Mouse (Mus musculus) right cerebral cortex, postnatal 25 days (tissue): Measurements from ENCODE around the gene Timp2.
"Not testable (repeated sequence)": the region's sequence is repeated elsewhere in the genome, so short reads cannot be mapped to it uniquely, and the experiment has no call there.

Source experiments
- DNase-seq: peaks from one replicate; pipeline ENCODE4 v3.0.0; 2022

Gene Timp2

GRCm38 (mm10) chr11:118330777-118331176, 24.8 kb downstream of the Timp2 start:
- DNase-seq, result peak; percentile 53

- DNase-seq, result no peak
These were observed 25.2 kb downstream of the Timp2 start for GRCm38 (mm10) chr11:118330361-118330760.

- DNase-seq, result no peak
These were observed 26.6 kb downstream of the Timp2 start for GRCm38 (mm10) chr11:118328947-118329346.

- DNase-seq, result no peak
These were observed 27.0 kb downstream of the Timp2 start for GRCm38 (mm10) chr11:118328511-118328910.

GRCm38 (mm10) chr11:118326991-118327971, 28.3 kb downstream of the Timp2 start:
- DNase-seq, result peak; percentile 88

GRCm38 (mm10) chr11:118326491-118326890, 29.0 kb downstream of the Timp2 start:
- DNase-seq, result no peak

GRCm38 (mm10) chr11:118324541-118324940, 31.0 kb downstream of the Timp2 start:
- no peak for DNase-seq

GRCm38 (mm10) chr11:118323974-118324373, 31.6 kb downstream of the Timp2 start:
- DNase-seq, result no peak

GRCm38 (mm10) chr11:118322647-118323046, 32.9 kb downstream of the Timp2 start:
- no peak for DNase-seq

- no peak for DNase-seq
These were observed 33.6 kb downstream of the Timp2 start for GRCm38 (mm10) chr11:118321971-118322370.

- no peak for DNase-seq
These were observed 34.0 kb downstream of the Timp2 start for GRCm38 (mm10) chr11:118321500-118321899.

GRCm38 (mm10) chr11:118318678-118319077, 36.9 kb downstream of the Timp2 start:
- no peak for DNase-seq

GRCm38 (mm10) chr11:118317129-118317528, 38.4 kb downstream of the Timp2 start:
- DNase-seq, result no peak

GRCm38 (mm10) chr11:118316231-118316806, 39.2 kb downstream of the Timp2 start:
- no peak for DNase-seq

GRCm38 (mm10) chr11:118312132-118312723, 43.3 kb downstream of the Timp2 start:
- no peak for DNase-seq

GRCm38 (mm10) chr11:118307962-118308361, 47.6 kb downstream of the Timp2 start:
- not testable (repeated sequence) for DNase-seq

- DNase-seq, result not testable (repeated sequence)
These were observed 51.6 kb downstream of the Timp2 start for GRCm38 (mm10) chr11:118303959-118304358.

GRCm38 (mm10) chr11:118298810-118299209, 56.7 kb downstream of the Timp2 start:
- no peak for DNase-seq

GRCm38 (mm10) chr11:118297967-118298366, 57.6 kb downstream of the Timp2 start:
- no peak for DNase-seq

GRCm38 (mm10) chr11:118295026-118295425, 60.5 kb downstream of the Timp2 start:
- no peak for DNase-seq

GRCm38 (mm10) chr11:118292671-118293070, 62.9 kb downstream of the Timp2 start:
- DNase-seq, result no peak

- DNase-seq, result peak; percentile 100
These were observed 65.3 kb downstream of the Timp2 start, which contains the start of gene Usp36 for GRCm38 (mm10) chr11:118289999-118290889. TSS of gene Usp36 (minus strand) at chr11:118290244.
